Mouse (Mus musculus) midbrain, embryonic 14.5 days (tissue): ENCODE data around the gene Tpi1. TPM values are rescaled to one million over a fixed set of nuclear protein-coding genes. Genes with fewer than 3 reads are reported as not detected.

Source experiments
- ATAC-seq: fragments of 200-750 bp; cut with Nextera tagmentation; 2 replicates; pipeline ENCODE4 v1.8.0; 2017; ENCODE audit warnings: moderate number of reproducible peaks, moderate library complexity; ENCODE audit not compliant: low FRiP score, low TSS enrichment
- DNase-seq: peaks from one replicate; pipeline ENCODE4 v3.0.0-alpha.2; 2015
- H3K27ac ChIP-seq: fragments of 300-500 bp; sonication (generic); replicated peaks from 2 replicates; pipeline ENCODE4 v1.5.1; 2014; ENCODE audit warnings: mild to moderate bottlenecking, low read depth, low read length, moderate library complexity
- H3K27me3 ChIP-seq: fragments of 300-500 bp; sonication (generic); 2 replicates; pipeline ENCODE4 v1.6.1; 2014; ENCODE audit warnings: low read length, control low read depth, mixed read lengths; ENCODE audit not compliant: control insufficient read depth, insufficient read depth
- H3K36me3 ChIP-seq: fragments of 300-500 bp; sonication (generic); 2 replicates; pipeline ENCODE4 v1.6.1; 2014; ENCODE audit warnings: low read length, control low read depth; ENCODE audit not compliant: control insufficient read depth, insufficient read depth
- H3K4me1 ChIP-seq: fragments of 300-500 bp; sonication (generic); 2 replicates; pipeline ENCODE4 v1.6.1; 2014; ENCODE audit warnings: mild to moderate bottlenecking, antibody characterized with exemption, low read length, control low read depth; ENCODE audit not compliant: control insufficient read depth, insufficient read depth
- H3K4me2 ChIP-seq: fragments of 300-500 bp; sonication (generic); 2 replicates; pipeline ENCODE4 v1.6.1; 2014; ENCODE audit warnings: mild to moderate bottlenecking, low read length, moderate library complexity
- H3K4me3 ChIP-seq: fragments of 300-500 bp; sonication (generic); replicated peaks from 2 replicates; pipeline ENCODE4 v1.5.1; 2014; ENCODE audit warnings: low read depth, low read length
- H3K9ac ChIP-seq: fragments of 300-500 bp; sonication (generic); replicated peaks from 2 replicates; pipeline ENCODE4 v1.6.1; 2014; ENCODE audit warnings: mild to moderate bottlenecking, low read length, moderate library complexity
- H3K9me3 ChIP-seq: fragments of 300-500 bp; sonication (generic); 2 replicates; pipeline ENCODE4 v1.6.1; 2016; ENCODE audit warnings: low read length, control low read depth, mixed read lengths; ENCODE audit not compliant: control insufficient read depth
- WGBS: fragments of 180-500 bp; shearing (Covaris S2); extraction: QIAGEN DNeasy Blood & Tissue Kit; methylation state at CpG from one replicate; pipeline ENCODE4 v1.1.7; 2014; 5-methylcytosine and 5-hydroxymethylcytosine counted together
- polyA plus RNA-seq: library from polyadenylated mRNA; unstranded; fragments of >200 nt; fragmentation: Nextera tagmentation; extraction: Ambion mirVana; gene quantifications from 2 replicates; pipeline ENCODE4 v1.2.1, GENCODE M21; 2014

Tpi1 gene
- polyA plus RNA-seq, 1 experiment from 2014 or later, result 349 TPM

GRCm38 (mm10) chr6:124857840-124858530 is 43.9 kb upstream of the Tpi1 start:
- Histone ChIP-seq H3K27me3 (no peaks in the 10 kb centered on the region), H3K4me3 (peak overlapping the region; percentile 66), H3K9me3 (no peaks in the 10 kb centered on the region), H3K27ac (peak overlapping the region; percentile 98), H3K4me1 (peaks cover 43% of the 10 kb centered on the region), H3K4me2 (peak overlapping the region; percentile 82), H3K9ac (peak overlapping the region; percentile 90), H3K36me3 (peaks cover 26% of the 10 kb centered on the region)
- ATAC-seq (no peak), DNase-seq (no peak)
- 22% methylated on average over 26 of the region's 26 CpGs for WGBS

GRCm38 (mm10) chr6:124856916-124857839 is 43.1 kb upstream of the Tpi1 start, which contains the start of gene P3h3:
P3h3 (minus strand) TSS chr6:124857752.
- WGBS, result under 1% methylated on average over 81 of the region's 86 CpGs
- DNase-seq, result peak; percentile 92
- peak within 1 kb of the TSS; percentile 90 for H3K9ac ChIP-seq
- no peaks in the 10 kb centered on the region for H3K27me3 ChIP-seq
- H3K4me2 ChIP-seq, result peak within 1 kb of the TSS; percentile 82
- peak; percentile 86 for ATAC-seq
- H3K27ac ChIP-seq, result peak within 1 kb of the TSS; percentile 98
- peaks cover 35% of the 10 kb centered on the region for H3K4me1 ChIP-seq
- H3K4me3 ChIP-seq, result peak within 1 kb of the TSS; percentile 66
- H3K36me3 ChIP-seq, result peaks cover 26% of the 10 kb centered on the region
- no peaks in the 10 kb centered on the region for H3K9me3 ChIP-seq

- peak; percentile 73 for ATAC-seq
- H3K36me3 ChIP-seq, result peaks cover 26% of the 10 kb centered on the region
- 8% methylated on average over 14 of the region's 14 CpGs for WGBS
- peaks cover 27% of the 10 kb centered on the region for H3K4me1 ChIP-seq
- H3K27ac ChIP-seq, result peak overlapping the region; percentile 98
- DNase-seq, result peak; percentile 88
- peak overlapping the region; percentile 90 for H3K9ac ChIP-seq
- H3K4me2 ChIP-seq, result peak overlapping the region; percentile 82
- H3K27me3 ChIP-seq, result no peaks in the 10 kb centered on the region
- no peaks in the 10 kb centered on the region for H3K9me3 ChIP-seq
- H3K4me3 ChIP-seq, result peak overlapping the region; percentile 66
Observed at GRCm38 (mm10) chr6:124856321-124856720, 42.2 kb upstream of the Tpi1 start.

- H3K9me3 ChIP-seq, result no peaks in the 10 kb centered on the region
- no peak for ATAC-seq
- H3K9ac ChIP-seq, result no peak overlapping the region
- H3K36me3 ChIP-seq, result peaks cover 18% of the 10 kb centered on the region; the same call in 1 of the 2 replicates
- no peak overlapping the region for H3K4me3 ChIP-seq
- no peak overlapping the region for H3K4me2 ChIP-seq
- DNase-seq, result no peak
- no peak overlapping the region for H3K27ac ChIP-seq
- no peaks in the 10 kb centered on the region for H3K27me3 ChIP-seq
- 77% methylated on average over 12 of the region's 12 CpGs for WGBS
- peaks cover 12% of the 10 kb centered on the region for H3K4me1 ChIP-seq
Observed at GRCm38 (mm10) chr6:124854647-124855046, 40.6 kb upstream of the Tpi1 start.

GRCm38 (mm10) chr6:124850535-124850934 is 36.4 kb upstream of the Tpi1 start:
- peaks cover 15% of the 10 kb centered on the region for H3K36me3 ChIP-seq
- no peak for DNase-seq
- WGBS, result 60% methylated on average over 8 of the region's 8 CpGs
- H3K9ac ChIP-seq, result no peak overlapping the region
- no peaks in the 10 kb centered on the region; the same call in 1 of the 2 replicates for H3K4me1 ChIP-seq
- H3K27ac ChIP-seq, result no peak overlapping the region
- no peak overlapping the region for H3K4me2 ChIP-seq
- no peak overlapping the region for H3K4me3 ChIP-seq
- no peak for ATAC-seq
- no peaks in the 10 kb centered on the region for H3K9me3 ChIP-seq
- no peaks in the 10 kb centered on the region for H3K27me3 ChIP-seq

GRCm38 (mm10) chr6:124847305-124847704 is 33.2 kb upstream of the Tpi1 start:
- Histone ChIP-seq H3K4me2 (0 out of 2 replicates have a peak overlapping the region, but pooled peaks have one; percentile 14), H3K36me3 (peaks cover 21% of the 10 kb centered on the region), H3K27me3 (no peaks in the 10 kb centered on the region), H3K9ac (no peak overlapping the region), H3K4me3 (no peak overlapping the region), H3K9me3 (no peaks in the 10 kb centered on the region), H3K4me1 (no peaks in the 10 kb centered on the region), H3K27ac (peak overlapping the region; percentile 63)
- DNase-seq (peak; percentile 97), ATAC-seq (peak; percentile 84)
- WGBS, result 3% methylated on average over 9 of the region's 9 CpGs

GRCm38 (mm10) chr6:124840241-124841167 is 26.4 kb upstream of the Tpi1 start, which contains the start of gene Gnb3:
Gnb3 (minus strand) TSS chr6:124840275.
- Histone ChIP-seq H3K27ac (peak within 1 kb of the TSS; percentile 62), H3K27me3 (no peaks in the 10 kb centered on the region), H3K4me2 (peak within 1 kb of the TSS; percentile 30), H3K36me3 (peaks cover 12% of the 10 kb centered on the region; the same call in 1 of the 2 replicates), H3K4me1 (peaks cover 17% of the 10 kb centered on the region), H3K4me3 (no peak within 1 kb of the TSS), H3K9me3 (no peaks in the 10 kb centered on the region), H3K9ac (0 out of 2 replicates have a peak within 1 kb of the TSS, but pooled peaks have one; percentile 23)
- ATAC-seq, result peak; percentile 69
- peak; percentile 50 for DNase-seq
- WGBS, result 9% methylated on average over 15 of the region's 15 CpGs

- peaks cover 17% of the 10 kb centered on the region for H3K4me1 ChIP-seq
- 0 out of 2 replicates have a peak overlapping the region, but pooled peaks have one; percentile 23 for H3K9ac ChIP-seq
- H3K36me3 ChIP-seq, result peaks cover 7% of the 10 kb centered on the region; the same call in 1 of the 2 replicates
- WGBS, result 7% methylated on average over 8 of the region's 8 CpGs
- peak overlapping the region; percentile 30 for H3K4me2 ChIP-seq
- H3K4me3 ChIP-seq, result no peak overlapping the region
- no peaks in the 10 kb centered on the region for H3K9me3 ChIP-seq
- H3K27me3 ChIP-seq, result no peaks in the 10 kb centered on the region
- DNase-seq (peak; percentile 20), ATAC-seq (0 out of 2 replicates have a peak, but pooled peaks have one; percentile 37)
- peak overlapping the region; percentile 62 for H3K27ac ChIP-seq
Observed at GRCm38 (mm10) chr6:124839805-124840204, 25.7 kb upstream of the Tpi1 start.
